Mouse (Mus musculus): ENCODE data around the gene Fgfr3.
A peak's percentile ranks its signal among the peaks of the same experiment; 100 is the strongest.

Fgfr3 gene

DNA sequence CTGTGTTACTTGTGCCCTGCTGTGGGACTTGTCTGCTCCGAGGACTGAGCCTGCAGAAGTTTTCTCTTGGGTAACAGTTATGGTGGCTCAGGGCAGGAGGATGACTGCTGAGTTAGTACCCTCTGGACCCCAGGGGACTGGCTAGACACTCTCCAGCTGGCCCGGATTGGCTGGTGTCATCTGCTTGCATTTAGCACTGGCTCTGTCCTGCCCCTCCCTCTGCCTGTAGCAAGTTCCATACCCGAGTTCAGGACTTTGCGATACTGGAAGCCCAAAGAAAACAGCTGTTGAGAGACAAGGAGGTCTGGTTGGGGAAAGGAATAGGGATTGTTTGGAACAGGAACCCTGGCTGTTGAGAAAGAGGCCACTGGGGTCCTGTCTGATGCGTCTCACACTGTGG lies 9.0 kb downstream of the Fgfr3 start:
- DNase-seq (ENCODE audit: low read depth), result no peak

DNA sequence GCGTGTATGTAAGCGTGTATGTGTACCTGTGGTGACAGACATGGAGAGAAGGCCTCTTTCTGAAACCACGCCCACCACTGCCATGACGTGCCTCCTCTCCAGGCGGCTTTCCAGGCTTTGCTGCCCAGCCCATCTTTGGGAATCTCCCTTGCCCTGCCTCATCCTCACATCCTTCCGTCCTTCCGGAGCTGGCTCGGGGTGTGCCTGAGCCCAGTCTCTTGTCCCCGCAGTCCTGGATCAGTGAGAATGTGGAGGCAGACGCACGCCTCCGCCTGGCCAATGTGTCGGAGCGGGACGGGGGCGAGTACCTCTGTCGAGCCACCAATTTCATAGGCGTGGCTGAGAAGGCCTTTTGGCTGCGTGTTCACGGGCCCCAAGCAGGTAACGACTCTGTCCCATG lies 9.6 kb downstream of the Fgfr3 start:
- DNase-seq (ENCODE audit: low read depth), result no peak

DNA sequence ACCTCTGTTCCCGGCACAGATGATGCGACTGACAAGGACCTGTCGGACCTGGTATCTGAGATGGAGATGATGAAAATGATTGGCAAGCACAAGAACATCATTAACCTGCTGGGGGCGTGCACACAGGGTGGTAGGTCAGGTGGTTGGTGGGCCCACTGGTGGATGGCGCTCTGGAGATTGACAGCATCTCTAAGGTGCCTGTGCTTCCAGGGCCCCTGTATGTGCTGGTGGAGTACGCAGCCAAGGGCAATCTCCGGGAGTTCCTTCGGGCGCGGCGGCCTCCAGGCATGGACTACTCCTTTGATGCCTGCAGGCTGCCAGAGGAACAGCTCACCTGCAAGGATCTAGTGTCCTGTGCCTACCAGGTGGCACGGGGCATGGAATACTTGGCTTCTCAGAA lies 12.4 kb downstream of the Fgfr3 start:
- DNase-seq (ENCODE audit: low read depth), result no peak

DNA sequence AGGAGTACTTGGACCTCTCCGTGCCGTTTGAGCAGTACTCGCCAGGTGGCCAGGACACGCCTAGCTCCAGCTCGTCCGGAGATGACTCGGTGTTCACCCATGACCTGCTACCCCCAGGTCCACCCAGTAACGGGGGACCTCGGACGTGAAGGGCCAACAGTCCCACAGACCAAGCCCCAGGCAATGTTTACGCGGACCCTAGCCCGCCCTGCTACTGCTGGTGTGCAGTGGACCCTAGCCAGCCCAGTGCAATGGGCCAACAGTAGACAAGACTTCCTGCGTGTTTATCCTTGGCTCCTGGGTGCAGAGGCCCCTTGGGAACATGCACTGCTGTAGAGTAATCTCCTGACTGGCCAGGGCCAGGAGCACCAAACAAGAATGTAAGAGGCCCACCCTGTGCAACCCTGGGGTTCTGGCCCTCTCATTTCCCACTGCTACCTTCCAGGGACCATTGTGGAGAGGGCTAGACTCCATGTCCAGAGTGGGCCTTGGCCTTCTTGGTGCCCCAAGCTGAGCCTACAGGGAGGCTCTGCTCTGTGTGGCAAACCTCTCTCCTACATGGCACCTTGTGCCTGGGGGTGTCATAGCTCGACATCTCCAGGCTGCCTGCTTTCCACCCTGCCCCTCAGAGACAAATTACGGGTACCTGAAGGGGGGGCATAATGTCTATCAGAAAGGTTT lies 14.1 kb downstream of the Fgfr3 start:
- DNase-seq (ENCODE audit: low read depth), result no peak

DNA sequence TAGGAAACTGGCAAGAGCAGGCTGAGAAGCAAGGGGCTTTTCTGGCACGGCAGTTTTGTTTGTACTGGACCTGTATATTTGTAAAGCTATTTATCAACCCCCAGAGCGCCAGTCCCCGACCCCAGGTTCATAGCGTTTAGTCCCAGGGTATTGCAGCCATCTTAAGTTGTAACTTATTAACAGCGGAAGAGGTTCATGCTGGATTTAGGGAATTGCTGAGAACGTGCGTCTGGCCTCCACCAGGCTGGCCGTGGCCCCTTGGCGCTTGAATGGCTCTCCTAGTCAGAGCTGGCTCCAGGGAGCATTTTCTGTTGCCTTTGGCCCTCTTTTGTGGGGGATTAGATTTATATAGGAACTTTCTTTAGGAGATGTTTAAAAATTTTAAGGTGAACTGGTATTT lies 14.8 kb downstream of the Fgfr3 start:
- DNase-seq (ENCODE audit: low read depth), result no peak

DNA sequence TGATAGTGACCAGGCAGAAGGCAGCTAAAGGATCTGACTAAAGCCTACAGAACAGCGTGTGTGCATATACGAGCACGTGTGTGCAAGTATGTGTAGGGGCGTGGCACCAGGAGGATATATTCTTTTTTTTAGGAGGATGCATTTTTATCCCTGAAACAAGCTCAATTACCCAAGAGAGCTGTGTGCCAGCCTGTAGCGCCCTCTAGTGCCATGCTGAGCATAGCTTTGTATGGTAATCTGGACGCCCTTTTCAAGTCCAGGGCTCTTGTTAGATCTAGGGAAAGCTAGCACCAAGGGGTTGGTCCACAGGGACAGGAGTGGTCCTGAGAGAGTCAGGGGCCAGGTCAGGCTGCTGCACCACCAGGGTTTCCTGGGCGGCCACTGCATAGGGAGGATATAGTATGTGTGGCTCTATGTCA lies 16.4 kb downstream of the Fgfr3 start:
- DNase-seq (ENCODE audit: low read depth), result peak; percentile 56

DNA sequence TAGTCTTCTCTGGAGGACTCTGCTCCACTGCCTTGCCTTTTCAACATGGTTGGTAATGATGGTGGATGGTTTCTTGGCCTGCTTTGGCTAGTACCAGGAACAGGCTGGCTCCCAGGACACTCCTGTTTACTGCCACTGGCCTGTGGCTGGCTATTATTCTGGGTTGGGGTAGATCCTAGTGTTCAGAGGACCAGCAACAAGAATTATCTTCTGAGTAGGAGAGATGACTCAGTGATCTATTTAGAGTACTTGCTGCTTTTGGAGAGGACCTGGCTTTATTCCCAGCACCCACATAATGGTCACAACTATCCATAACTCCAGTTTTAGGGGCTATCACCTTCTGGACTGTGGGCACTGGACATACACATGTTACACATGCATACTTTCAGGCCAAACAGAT lies 16.9 kb downstream of the Fgfr3 start:
- DNase-seq (ENCODE audit: low read depth), result no peak

DNA sequence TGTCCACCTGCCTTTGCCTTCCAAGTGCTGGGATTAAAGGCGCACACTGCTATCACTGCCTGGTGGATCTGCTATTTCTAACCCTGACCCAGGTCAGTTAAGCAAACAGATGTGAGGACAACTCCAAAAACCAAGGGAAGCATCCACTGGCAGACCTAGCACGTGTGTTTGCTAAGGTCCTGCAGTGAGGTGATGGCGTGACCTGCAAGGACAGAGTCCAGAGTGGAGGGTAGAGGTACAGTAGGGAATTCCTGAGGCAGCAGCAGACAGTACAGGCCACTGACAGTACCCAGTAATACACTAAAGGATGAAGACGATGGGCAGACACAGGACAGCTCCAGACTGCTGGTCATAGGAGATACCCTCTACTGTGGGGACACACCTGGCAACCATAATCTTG lies 19.1 kb downstream of the Fgfr3 start:
- no peak for DNase-seq (ENCODE audit: low read depth)

DNA sequence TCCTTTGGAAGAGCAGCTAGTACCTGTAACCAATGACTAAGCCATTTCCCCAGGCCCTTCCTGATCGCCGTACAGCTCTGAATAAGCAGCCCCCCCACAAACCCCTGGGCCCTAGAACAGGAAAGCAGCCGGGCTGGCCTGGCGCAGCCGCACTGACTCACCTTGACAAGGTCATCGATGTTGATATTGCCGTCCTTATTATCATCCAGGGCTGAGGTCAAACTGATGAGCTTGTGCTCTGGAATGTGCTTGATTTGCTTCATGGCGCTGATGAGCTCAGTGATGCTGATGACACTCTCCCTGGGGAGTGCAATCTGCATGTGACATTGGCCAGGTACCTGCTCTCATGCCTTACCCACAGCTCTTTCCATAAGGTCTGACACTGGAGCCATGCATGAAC lies 22.0 kb downstream of the Fgfr3 start:
- DNase-seq (ENCODE audit: low read depth), result no peak

DNA sequence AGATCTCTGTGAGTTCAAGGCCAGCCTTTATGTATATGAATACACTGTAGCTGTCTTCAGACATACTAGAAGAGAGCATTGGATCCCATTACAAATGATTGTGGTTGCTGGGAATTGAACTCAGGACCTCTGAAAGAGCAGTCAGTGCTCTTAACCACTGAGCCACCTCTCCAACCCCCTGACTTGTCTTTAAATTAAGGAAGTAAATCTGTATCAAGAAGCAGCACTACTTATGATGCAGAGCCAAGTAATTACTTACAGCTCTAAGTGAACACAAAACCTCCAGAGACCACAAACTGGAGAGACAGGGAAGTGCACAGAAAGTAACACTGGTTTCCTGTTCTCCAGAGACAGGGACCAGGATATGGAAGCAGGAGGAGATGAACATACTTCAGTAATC lies 55.7 kb downstream of the Fgfr3 start:
- DNase-seq (ENCODE audit: low read depth), result no peak

DNA sequence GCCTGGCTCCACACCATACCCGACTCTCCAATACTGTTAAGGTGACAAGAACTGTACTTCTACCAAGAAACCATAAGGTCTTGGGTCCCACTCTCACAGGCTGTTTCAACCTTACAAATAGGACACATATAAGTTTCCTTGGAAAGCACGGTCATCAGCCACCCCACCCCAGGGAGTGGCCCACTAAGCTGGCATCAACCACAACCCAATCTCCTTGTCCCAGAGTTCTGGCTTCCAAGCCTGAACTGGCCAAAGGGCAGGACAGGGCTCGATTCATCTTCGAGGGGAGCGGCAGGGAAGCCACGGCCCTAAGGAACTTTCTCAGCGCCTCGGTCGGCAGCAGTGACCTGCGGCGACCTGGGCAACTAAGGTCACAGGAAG lies 60.5 kb downstream of the Fgfr3 start:
- DNase-seq (ENCODE audit: low read depth), result no peak

DNA sequence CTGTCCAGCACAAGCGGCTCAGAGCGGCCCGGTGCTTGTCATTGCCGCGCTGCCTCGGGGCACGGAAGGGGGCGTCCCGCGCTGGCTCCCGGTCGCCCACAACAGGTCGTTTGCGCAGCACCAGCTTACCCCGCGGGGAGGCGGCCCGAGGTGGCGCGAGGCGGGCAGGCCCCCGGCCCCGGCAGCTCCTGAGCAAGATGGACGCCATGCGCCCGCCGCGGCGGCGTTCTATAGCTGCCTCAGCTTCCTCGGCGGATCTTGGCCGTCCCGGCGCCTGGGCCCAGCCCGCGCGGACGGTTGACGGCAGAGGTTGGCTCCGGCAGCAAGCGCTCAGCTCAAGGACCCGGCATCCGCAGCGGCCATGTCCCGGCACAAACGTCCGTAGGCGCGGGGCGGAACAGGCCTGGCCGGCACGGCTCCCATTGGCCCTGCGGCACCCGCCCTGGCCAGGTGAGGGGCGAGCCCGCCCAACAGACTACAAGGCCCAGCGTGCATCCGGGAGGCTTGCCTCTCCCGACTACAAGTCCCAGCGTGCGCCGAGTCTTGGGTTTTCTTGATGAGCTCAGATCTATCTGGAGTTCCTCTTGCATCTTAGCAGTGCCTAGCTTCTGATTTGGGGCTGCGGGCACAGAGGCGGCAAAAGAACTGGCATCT lies 61.0 kb downstream of the Fgfr3 start, which contains the start of gene Letm1:
Gene Letm1 (minus strand): TSS at position 473 of the 654 bp plus-strand sequence.
- peak; percentile 77 for DNase-seq (ENCODE audit: low read depth)

DNA sequence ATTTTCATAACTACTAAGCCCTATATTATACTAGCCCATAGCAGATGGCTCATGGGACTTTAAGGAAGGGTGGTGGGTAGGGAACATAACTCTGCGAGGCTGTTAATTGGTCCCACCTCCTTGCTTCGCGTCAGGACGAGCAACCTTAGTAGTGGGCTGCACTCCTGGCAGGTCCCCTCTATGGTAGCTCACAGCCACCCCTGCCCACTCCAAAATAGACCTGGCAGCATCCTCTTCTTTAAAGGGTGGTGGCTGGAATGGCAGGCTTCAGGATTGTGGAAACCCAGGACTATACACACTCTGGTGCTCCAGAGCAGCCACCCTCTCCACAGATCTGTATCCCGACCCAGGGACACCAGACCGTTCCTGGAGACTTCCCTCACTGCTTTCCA lies 61.5 kb downstream of the Fgfr3 start:
- no peak for DNase-seq (ENCODE audit: low read depth)

Measured in fibroblast of lung, adult 2 months (primary cell).